Mouse (Mus musculus) adrenal gland, adult (tissue): ENCODE data around the gene Spdef.

Source experiments
- DNase-seq, 2 experiments: peaks; one replicate each; pipeline ENCODE4 v3.0.0; 2022 to 2023; ENCODE audit warnings: low spot score in 1 of 2; ENCODE audit not compliant: inconsistent age in 2 of 2

Gene Spdef

DNA sequence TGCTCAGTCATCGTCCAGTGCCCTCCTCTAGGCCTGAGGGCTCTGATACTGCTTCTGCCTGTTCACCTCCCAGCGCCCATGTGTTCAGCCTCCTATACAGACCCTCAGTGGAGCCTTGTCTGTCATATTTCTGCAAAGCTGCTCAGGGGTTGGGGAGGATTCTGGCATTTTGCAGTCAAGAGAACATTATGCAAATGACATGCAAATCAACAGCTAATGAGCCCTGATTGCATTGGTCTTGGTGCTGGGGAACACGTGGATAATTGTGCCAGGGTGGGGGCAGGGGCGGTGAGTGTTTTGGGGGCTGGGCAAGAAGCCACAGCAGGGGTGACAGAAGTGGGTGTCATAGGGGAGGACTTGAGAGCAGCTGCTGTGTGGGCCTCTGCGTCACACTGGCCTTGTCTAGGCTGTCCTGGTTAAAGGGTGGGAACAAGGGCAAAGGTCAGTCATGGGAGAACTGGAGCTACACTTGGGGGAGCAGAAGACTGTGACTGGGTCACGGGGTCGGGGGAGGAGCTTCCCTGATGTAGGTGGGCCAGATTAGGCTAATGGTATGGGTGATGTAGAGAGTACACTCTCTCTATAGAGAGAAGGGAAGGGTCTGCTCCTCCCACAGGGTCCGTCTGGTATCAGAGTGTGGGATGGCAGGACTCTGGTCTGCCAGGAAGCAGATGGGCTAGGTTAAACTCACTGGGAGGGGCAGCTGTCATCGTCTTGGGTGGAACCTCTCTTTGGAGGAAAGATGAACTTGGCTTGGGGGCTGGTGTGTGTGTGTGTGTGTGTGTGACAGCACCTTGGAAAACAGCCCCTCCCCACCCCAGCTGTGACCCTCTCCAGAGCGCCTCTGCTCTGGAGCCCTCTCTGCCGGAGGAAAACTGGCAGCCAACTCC, 49.6 kb downstream of the Spdef start:
- DNase-seq: no peak

DNA sequence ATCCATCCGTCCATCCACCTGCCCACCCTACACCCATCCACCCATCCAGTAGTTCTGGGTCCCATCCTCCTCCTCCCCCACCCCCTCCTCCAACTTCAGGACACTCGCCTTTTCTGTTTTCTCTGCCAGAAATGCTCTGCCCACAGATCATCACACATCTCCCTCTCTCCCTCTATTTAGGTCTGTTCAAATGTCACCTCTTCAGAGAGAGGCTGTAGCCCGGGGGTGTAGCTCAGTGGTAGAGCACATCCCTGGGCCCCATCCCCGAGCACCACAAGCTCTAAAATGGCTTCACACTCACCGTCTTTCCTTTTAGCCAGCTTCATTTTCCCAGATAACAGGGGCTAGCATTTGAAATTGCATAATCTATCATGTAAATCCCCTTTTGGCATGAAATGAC, 51.0 kb downstream of the Spdef start:
- DNase-seq: no peak

DNA sequence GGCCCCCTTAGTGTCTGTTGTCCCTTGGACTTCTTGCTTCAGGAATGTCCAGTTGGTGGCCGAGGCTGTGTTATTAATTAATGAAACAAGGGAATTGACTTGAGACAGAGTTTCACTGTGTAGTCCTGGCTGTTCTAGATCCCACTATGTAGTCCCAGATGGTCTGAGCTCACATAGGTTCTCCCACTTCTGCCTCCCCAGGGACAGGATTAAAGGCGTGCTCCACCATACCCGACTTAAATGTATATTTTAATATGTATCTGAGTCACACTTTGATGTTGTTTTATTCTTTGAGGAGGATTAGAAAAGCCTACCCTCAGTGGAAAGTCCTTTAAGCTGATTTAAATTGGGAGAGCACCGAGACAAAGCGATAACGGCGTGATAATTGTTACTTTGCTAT, 52.5 kb downstream of the Spdef start:
- DNase-seq: no peak

DNA sequence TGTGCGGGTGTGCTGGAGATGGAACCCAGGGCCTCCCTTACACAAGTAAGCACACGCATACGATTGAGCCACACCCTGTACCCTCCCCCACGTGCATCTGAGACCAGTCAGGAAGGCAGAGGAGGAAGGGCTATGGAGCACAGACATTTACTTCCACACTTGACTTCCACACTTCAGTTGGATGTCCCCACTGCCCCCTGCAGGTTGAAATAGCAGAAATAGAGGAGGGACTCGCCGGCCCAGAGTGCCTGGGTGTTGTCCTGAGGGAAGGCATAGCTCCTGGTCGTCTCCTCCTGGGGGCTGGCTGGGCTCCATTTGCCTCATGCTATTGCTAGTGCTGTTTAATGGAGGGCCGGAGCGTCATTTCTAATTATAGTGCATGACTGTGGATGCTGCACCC, 53.3 kb downstream of the Spdef start:
- DNase-seq: no peak

- no peak for DNase-seq
Measured at GRCm38 (mm10) chr17:27673945-27674344, 54.8 kb downstream of the Spdef start.

DNA sequence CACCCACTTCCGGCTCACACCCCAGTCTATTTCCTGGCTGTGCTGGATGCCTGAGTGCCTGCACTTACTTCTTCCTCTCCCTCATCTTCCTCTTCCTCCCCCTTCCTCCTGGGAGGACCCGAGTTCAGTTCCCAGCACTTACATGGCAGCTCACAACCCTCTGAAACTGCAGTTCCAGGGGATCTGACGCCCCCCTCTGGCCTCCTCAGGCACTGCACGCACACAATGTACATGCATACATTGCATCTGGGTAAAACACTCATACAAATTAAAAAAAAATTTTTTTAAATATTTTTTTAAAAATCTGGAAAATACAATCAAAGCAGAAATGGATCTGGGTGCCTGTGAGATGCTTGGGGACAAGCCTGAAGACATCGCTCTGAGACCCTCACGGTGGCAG, 57.0 kb downstream of the Spdef start:
- no peak for DNase-seq
